Mouse (Mus musculus) heart, adult 2 months (tissue): ENCODE measurements at regions not wholly inside any gene's neighbourhood (a gene's known extent, or its start where the extent isn't known, plus 50 kb on each side); places are given as distances from the start of the nearest gene placed in this dataset.
"Not testable (repeated sequence)": the region's sequence is repeated elsewhere in the genome, so short reads cannot be mapped to it uniquely, and the experiment has no call there.

Experiments used
- DNase-seq, 2 experiments: peaks; one replicate each; pipeline ENCODE4 v3.0.0; 2021
- H3K27ac ChIP-seq: fragments of 200-600 bp; 2 replicates; pipeline ENCODE4 v1.8.1; 2022
- H3K27me3 ChIP-seq: fragments of 200-500 bp; 2 replicates; pipeline ENCODE4 v1.6.1; 2012; ENCODE audit warnings: mild to moderate bottlenecking, low read length, inconsistent platforms, mixed read lengths; ENCODE audit not compliant: control insufficient read depth, insufficient read depth
- H3K36me3 ChIP-seq: fragments of 200-500 bp; 2 replicates; pipeline ENCODE4 v1.6.1; 2012; ENCODE audit warnings: low read length, inconsistent platforms; ENCODE audit not compliant: control insufficient read depth, insufficient read depth
- H3K4me1 ChIP-seq: fragments of 200-500 bp; 2 replicates; pipeline ENCODE4 v1.6.1; 2011; ENCODE audit warnings: low read length; ENCODE audit not compliant: control insufficient read depth, insufficient read depth
- H3K4me3 ChIP-seq: fragments of 200-600 bp; 2 replicates; pipeline ENCODE4 v1.8.1; 2022
- H3K79me2 ChIP-seq: fragments of 200-500 bp; replicated peaks from 2 replicates; pipeline ENCODE4 v1.6.1; 2012; ENCODE audit warnings: mild to moderate bottlenecking, inconsistent platforms, low read length, moderate library complexity, mixed read lengths; ENCODE audit not compliant: control insufficient read depth, insufficient read depth
- H3K9ac ChIP-seq: fragments of 200-500 bp; 2 replicates; pipeline ENCODE4 v1.6.1; 2012; ENCODE audit warnings: low read depth, mild to moderate bottlenecking, control low read depth, inconsistent platforms, low read length, mixed read lengths
- CTCF ChIP-seq: fragments of 200-600 bp; IDR thresholded peaks from 2 replicates; pipeline ENCODE4 v1.8.1; 2022; ENCODE audit warnings: antibody characterized with exemption, mild to moderate bottlenecking, moderate library complexity
- EP300 ChIP-seq: fragments of 200-500 bp; IDR thresholded peaks from 2 replicates; pipeline ENCODE4 v1.6.1; 2011; ENCODE audit warnings: low read depth, low read length, control low read depth; ENCODE audit not compliant: insufficient read depth
- POLR2A ChIP-seq: fragments of 200-500 bp; IDR thresholded peaks from 2 replicates; pipeline ENCODE4 v1.6.1; 2011; ENCODE audit warnings: mild to moderate bottlenecking, low read depth, low read length, control low read depth; ENCODE audit not compliant: insufficient read depth
- WGBS: fragments of 180-500 bp; shearing (Covaris S2); methylation state at CpG from one replicate; pipeline ENCODE4 v1.1.7; 2018; 5-methylcytosine and 5-hydroxymethylcytosine counted together
- intact Hi-C: fragments of 180-260 bp; cut with DNase I; formaldehyde crosslinking; loops from one replicate; pipeline ENCODE4 v1.15.1; 2025

GRCm38 (mm10) chr3:40405949-40406236, 125.2 kb upstream of the Intu start:
- Histone ChIP-seq H3K9ac (no peak overlapping the region), H3K36me3 (no peaks in the 10 kb centered on the region), H3K27ac (no peak overlapping the region), H3K4me1 (peaks cover 5% of the 10 kb centered on the region), H3K4me3 (no peak overlapping the region), H3K27me3 (peaks cover 1% of the 10 kb centered on the region; the same call in 1 of the 2 replicates), H3K79me2 (no peaks in the 10 kb centered on the region)
- intact Hi-C loops: no loop called here
- DNase-seq: no peak
- no peak for TF ChIP-seq EP300
- no peak for TF ChIP-seq CTCF
- TF ChIP-seq POLR2A: no peak
- 84% methylated on average over 2 of the region's 2 CpGs for WGBS

GRCm38 (mm10) chr3:40408921-40409488, 122.1 kb upstream of the Intu start:
- H3K36me3 ChIP-seq: no peaks in the 10 kb centered on the region
- H3K27me3 ChIP-seq: no peaks in the 10 kb centered on the region
- WGBS: 64% methylated on average over 5 of the region's 5 CpGs
- no peak overlapping the region for H3K9ac ChIP-seq
- no peak overlapping the region for H3K4me3 ChIP-seq
- H3K79me2 ChIP-seq: no peaks in the 10 kb centered on the region
- TF ChIP-seq EP300 (no peak), POLR2A (no peak), CTCF (no peak)
- no peak overlapping the region for H3K27ac ChIP-seq
- H3K4me1 ChIP-seq: peaks cover 6% of the 10 kb centered on the region
- intact Hi-C loops: no loop called here
- DNase-seq: peak in 1 of 2 experiments; percentile 23

GRCm38 (mm10) chr3:40410749-40411310, 120.3 kb upstream of the Intu start:
- no peak overlapping the region for H3K9ac ChIP-seq
- peaks cover 6% of the 10 kb centered on the region for H3K4me1 ChIP-seq
- 35% methylated on average over 4 of the region's 4 CpGs for WGBS
- H3K4me3 ChIP-seq: no peak overlapping the region
- H3K27ac ChIP-seq: no peak overlapping the region
- H3K27me3 ChIP-seq: no peaks in the 10 kb centered on the region
- H3K36me3 ChIP-seq: no peaks in the 10 kb centered on the region
- TF ChIP-seq CTCF (no peak), POLR2A (no peak), EP300 (no peak)
- DNase-seq: no peak
- no peaks in the 10 kb centered on the region for H3K79me2 ChIP-seq
- intact Hi-C loops: no loop called here

GRCm38 (mm10) chr3:40425183-40425844, 105.8 kb upstream of the Intu start:
- DNase-seq, intact Hi-C loops, H3K4me3 ChIP-seq, H3K79me2 ChIP-seq, H3K9ac ChIP-seq, H3K36me3 ChIP-seq, H3K27me3 ChIP-seq, H3K27ac ChIP-seq, H3K4me1 ChIP-seq: not testable (repeated sequence)
- WGBS: 79% methylated on average over 18 of the region's 18 CpGs

GRCm38 (mm10) chr3:40426070-40426469, 105.0 kb upstream of the Intu start:
- Histone ChIP-seq H3K27ac (no peak overlapping the region), H3K79me2 (no peaks in the 10 kb centered on the region), H3K27me3 (no peaks in the 10 kb centered on the region), H3K4me1 (peaks cover 2% of the 10 kb centered on the region), H3K36me3 (no peaks in the 10 kb centered on the region), H3K9ac (no peak overlapping the region), H3K4me3 (no peak overlapping the region)
- DNase-seq: no peak
- TF ChIP-seq POLR2A (no peak), EP300 (no peak), CTCF (no peak)
- WGBS: 92% methylated on average over 4 of the region's 4 CpGs
- intact Hi-C loops: no loop called here

GRCm38 (mm10) chr3:40428021-40428420, 103.1 kb upstream of the Intu start:
- H3K79me2 ChIP-seq: no peaks in the 10 kb centered on the region
- no peak overlapping the region for H3K27ac ChIP-seq
- H3K36me3 ChIP-seq: no peaks in the 10 kb centered on the region
- TF ChIP-seq CTCF: no peak
- no peak for DNase-seq
- H3K9ac ChIP-seq: no peak overlapping the region
- no peak overlapping the region for H3K4me3 ChIP-seq
- intact Hi-C loops: no loop called here
- no peaks in the 10 kb centered on the region for H3K27me3 ChIP-seq
- peaks cover 2% of the 10 kb centered on the region for H3K4me1 ChIP-seq
- 44% methylated on average over 5 of the region's 5 CpGs for WGBS
